Mouse (Mus musculus): Measurements from ENCODE around the gene Sel1l3.
A peak's percentile ranks its signal among the peaks of the same experiment; 100 is the strongest.

Gene Sel1l3

DNA sequence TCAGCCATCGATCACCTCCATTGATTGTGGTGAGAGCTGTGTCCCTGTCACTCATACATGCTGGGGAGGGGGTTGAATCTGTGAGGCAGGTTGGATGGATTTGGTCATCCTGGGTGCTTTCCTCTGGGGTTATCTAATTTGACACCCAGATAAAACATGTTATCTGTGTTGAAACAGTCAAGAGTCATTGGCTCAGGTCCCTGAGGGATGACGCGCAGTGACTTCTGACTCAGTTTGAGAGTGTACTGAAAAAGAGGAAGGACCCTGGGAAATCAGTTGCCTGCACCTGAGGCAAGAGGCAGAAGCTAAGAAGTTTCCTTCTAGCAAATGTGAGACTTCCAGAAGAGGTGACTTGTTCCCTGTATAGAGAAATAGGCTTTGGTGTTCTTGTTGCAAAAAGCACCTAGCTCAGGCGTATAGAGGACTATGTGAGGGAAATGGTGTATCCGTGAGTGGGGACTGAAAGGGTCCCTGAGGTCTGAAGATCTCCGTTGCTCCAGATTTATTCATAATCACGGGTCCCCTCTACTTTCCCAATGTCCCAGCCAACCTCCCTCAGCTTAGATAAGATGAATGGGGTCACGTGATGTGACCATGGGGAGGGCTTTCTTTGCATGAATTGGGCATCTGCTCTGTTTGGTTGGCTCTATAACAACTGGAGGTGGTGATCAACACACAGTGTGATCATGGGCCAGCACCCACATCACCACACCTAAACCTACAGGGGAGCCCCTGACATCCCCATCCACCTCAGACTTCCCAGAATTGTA, 73.4 kb downstream of the Sel1l3 start:
- DNase-seq: no peak

DNA sequence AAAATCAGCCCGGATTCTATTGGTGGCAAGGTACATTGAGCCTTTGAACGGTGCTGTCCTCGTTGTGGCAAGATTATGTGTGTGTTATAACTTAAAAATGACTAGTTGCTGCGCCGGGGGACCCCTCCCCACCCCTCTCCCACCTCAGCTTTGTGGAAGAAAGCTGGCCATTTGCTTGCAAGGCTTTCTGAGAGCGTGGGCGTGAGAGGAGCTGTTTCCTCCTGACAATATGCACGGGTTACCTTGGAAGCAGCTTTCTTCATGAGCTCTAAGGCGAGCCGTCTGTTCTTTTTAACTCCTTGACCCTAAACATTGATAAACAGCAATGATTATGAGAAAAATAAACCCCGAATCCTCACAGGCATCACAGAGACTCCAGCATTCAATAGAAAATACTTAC, 74.2 kb downstream of the Sel1l3 start:
- no peak for DNase-seq

DNA sequence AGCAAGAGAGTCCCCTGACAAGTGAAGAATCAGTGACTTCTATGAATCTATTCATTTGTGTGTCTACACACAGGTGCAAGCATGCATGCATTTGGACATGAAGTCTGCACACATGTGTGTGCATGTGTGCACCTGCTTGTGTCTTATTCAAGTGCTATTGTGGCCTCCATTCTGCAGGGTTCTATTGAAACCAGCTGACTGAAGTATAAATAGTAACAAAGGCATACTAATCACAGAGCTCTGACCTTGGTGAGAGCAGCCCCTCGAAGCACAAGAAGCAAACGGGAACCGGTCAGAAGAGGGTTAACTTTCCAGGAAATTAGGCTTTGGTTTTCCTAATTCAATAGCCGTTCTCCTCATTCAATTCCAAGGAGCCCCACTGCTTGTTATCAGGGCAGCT, 74.6 kb downstream of the Sel1l3 start:
- DNase-seq: no peak

DNA sequence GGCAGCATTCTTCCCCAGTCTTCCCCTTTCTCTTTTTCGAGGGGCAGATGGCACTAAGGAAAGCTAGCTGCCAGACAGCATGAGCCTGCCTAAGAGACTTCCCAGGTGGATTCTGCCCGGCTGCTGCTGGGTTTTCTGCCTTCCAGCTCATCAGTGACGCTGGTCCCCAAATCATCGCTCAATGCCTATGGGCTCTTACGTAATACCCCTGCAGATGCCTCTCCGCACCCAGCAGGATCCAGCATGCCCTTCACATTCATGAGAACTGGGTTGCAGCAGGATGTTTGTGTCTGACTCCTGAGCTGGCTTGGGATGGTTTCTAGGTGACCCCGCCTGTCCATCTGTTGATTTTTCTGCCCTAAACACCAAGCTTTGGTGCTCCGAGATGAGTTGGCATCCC, 75.7 kb downstream of the Sel1l3 start:
- peak; percentile 73 to 76 for DNase-seq

DNA sequence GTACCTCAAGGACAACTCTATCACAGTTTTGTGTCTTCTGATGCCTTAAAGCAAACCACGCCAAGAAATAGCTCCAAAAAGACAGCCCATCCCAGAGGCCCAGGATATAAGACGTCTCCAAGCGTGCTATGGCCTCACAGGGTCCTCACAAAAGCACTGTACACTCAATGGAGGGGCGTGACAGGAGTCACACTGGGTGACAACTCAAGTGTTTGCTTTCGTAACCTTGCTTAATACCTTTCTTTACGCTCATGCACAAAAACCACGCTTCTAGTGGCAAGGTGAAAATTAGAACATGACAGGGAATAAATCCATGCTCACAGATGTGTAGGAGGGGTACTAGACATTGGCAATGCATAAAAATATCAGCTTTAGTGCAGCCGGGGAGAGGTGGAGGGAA, 77.7 kb downstream of the Sel1l3 start:
- DNase-seq: no peak

DNA sequence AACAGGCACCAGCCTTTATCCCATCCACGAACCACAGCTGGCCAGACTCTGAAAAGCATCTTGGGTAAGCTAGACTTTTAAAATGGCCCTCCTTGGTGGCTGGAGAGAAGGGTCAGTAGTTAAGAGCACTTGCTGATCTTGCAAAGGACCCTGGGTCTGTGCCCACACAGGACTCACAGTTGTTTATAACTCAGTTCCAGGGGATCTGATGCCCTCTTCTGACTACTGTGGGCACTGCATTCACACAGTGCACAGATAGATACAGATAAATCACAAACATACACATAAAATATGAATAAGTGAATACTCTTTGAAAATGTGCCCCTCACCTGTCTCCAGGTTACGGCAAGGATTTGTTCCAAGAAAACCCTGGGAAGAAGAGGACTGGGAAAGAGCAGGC, 79.7 kb downstream of the Sel1l3 start:
- DNase-seq: peak; percentile 41 to 57

DNA sequence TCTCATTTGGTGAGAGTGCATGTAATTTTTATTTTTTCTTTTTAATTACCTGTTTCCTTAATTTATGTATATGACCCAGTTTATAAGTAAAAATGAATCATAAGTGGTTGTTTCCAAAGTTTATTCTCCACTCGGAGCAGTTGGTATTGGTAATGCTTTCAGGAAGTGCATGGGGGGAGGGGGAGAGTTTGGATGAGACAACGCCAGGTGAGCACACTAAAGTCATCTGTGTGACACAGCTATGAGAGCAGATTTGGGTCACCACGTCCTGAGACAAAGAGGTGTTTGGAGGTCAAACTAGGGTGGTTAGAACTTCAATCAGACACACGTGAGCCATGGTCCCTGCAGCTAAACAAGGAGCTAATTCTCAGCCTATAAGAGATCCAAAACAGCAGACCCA, 89.0 kb downstream of the Sel1l3 start:
- no peak for DNase-seq

DNA sequence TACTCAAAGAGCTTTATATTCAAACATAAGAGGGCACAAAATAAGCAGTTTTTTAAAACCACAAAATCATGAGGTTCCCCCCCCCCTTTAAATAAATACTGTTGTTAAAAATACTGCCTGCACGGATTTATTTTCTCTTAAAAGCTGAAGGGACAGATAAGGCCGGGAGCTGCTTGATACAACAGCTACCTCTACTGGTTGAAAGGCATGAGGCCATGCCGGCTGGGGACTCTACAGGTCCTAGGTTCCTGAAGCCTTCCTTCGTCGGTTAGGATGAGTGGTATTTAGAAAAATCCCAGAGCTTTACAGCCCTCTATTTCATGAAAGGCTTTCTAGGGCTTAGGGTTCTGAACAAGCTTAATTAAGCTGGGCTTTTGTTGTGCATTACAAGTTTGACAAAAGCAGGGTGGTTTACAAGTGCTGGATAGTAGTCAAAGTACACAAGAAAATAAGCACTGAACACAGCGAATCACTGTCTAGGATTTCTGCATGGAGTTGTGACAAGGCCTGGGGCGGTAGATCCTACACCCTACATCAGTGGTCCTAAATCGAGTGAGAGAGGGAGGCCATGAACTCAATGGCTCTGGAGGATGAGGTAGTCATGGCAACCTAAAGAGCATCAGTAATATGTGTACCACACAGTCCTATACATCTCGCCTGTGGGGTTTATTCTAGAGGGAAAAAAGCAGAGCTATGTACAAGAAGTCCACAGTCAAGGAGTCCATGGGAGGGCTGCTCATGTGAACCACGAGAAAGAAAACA, 90.0 kb downstream of the Sel1l3 start:
- DNase-seq: peak; percentile 79 to 83

DNA sequence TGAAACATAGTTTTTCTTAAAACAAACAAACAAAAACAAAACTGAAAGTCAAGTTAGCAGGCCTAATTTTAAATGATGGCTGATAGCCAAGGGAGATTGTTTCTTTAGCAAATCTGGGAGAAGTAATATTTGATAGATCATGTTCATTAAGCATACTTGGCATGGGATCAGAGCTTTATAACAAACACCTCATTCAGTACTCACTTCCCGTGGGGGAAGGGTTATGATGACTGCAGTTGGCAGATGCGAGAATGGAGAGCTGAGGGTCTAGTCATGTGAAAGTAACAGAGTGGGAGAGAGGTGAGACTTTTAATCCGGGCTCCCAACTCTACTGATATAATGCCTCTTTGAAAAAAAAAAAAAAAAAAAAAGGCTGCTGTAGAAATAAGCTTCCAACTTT, 94.0 kb downstream of the Sel1l3 start:
- DNase-seq: peak in 1 of 2 experiments; percentile 32

DNA sequence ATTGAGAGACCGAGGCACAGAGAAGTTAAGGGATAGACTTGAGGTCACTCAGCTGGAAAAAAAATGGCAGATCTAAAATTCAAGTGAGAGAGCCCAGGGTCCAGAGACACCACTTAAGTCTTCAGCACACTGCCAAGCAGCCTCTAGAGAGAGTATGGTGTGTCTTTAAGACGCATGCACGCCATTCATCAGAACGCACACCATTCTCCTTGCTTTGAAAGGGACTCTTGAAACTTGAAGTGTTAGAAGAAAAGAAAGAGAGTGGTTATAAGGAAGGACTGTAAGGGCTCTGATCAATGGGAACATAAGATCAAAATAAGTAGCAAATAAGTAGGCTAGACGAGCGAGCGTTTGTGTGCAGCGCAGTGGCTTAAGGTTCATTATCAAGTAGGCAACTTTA, 95.5 kb downstream of the Sel1l3 start:
- no peak for DNase-seq

DNA sequence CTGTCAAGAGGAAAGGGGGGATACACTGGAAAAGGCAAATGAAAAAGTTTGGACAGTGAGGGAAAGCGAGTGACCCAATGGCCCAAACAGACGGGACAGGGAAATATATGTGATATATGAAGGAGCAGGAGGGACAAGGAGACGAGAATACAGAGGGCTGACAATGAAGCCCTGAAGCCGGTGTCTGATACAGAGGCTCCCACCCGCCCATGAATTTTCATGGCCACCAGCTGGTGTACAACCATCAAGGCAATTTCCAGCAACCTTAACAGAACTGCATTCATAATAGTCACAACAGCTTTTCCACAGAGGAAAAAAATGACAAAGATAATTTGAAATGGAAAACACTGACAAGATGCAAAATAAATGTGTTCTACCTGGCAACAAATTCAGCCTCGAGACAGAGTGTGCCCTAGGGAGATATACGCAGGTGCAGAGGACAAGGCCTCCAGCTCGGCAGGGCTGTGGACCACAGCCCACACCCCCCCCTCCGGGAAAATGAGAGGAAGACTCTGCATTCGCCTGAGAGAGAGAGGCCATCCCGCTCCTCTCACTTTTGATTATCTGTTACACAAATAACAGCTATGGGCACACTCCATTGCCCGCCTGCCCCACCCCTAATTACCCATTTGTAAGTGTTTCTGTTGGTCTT, 99.0 kb downstream of the Sel1l3 start:
- DNase-seq: no peak

DNA sequence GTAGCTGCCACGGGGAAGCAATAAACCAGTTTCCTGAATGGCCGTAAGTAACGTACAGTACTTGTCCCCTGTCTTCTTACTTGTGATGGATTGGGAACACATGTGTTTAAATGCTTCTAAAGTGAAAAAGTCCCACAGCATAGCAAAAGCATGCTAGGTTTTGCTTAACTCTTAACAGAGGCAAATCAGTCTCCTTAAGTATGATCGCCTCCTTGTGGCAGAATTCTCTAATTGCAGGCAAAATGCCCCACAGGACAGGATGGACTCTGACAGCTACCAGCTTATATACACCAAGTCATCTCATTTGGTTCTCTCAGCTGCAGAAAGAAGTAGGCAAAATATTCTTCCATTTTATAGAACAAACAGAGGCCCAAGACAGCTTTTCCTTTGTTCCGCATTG, 100.8 kb downstream of the Sel1l3 start:
- peak in 1 of 2 experiments; percentile 46 for DNase-seq

DNA sequence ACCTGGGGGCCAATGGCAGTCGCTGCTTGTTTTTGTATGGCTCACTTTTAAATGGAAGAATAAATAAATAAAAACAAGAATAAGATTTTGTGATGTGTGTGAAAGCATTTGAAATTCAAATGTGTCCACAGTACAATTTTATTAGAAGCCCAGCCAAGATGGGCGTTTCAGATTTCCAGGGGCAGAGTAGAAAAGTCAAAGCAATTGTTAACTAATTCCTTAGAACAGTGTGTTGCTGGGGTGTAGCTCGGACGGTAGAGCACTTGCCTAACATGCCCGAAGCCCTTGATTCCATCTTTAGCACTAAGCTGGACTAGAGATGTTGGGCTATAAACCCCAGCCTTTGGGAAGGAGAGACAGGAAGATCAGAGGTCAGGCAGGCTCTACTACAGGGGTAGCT, 102.7 kb downstream of the Sel1l3 start:
- DNase-seq: no peak

DNA sequence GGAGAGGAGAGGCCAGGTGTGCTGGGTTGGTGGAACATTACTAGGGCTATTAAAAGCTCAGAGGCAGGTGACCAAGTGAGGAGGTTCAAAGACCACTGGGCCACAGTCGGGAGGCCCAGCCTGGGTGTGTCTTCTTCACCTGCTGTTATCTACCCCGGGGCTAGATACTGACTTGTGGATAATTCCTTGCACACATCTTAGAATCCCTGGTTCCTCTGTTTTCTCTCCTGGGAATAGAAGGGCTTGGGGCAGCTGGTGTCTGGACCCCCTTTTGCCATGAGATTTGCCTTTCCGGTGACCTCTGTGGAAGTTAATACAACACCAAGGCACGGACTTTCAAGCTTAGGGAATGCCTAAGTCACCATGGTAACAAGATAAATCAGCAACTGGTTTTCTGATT, 103.5 kb downstream of the Sel1l3 start:
- DNase-seq: no peak

DNA sequence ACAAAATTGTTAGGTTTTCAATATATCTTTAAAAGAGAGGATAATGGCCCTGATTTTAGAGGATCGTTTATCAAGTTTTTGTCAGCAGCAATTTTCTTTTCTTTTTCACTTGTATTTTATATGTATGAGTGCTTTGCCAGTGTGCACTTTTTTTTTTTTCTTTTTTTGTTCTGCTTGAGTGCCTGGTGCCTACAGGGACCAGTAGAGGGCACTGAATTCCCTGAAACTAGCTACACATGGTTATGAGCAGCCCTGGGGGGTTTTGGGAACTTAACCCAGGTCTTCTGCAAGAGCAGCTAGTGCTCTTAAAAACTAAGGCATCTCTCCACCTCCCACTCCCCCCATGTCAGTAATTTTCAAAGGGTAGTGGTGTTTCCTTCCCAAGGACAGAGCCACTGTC, 105.1 kb downstream of the Sel1l3 start:
- DNase-seq: peak in 1 of 2 experiments; percentile 31

DNA sequence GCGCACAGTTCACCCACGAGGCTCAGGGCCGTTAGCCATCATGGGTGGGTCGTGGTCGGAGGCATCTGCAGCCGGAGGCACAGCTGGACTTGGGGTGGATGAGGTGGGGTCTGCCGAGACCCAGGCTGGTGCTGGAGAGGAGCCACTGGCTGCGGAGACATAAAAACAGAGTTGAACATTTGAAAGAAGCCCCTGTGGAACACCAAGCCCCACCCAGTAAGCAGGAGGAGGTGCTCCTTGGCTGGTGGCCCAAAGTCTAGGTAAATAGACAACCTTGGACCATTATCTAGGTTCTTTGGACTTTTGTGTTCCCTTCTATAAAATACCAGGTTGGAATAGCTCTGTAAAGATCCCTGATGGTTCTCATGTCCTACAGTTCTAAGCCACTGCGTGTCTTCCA, 105.7 kb downstream of the Sel1l3 start:
- no peak for DNase-seq

DNA sequence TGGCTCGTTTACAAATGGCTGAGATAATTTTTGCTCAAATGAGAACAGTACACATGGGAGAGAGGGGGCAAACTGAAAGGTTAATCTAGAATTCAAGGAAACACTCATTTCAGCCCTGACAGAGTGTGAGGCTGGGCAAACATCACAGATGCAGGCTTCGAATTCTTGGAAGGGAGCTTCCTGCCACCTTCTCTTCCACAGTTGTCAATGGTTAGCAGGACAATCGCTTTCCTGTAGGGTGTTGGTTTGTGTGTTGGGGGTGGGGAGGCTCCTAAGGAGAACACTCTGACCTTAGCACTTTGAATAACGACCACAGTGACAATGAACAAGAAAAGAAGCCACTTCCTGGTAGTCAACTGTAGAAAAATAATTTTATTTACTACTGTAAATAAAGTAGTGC, 107.0 kb downstream of the Sel1l3 start:
- DNase-seq: no peak

DNA sequence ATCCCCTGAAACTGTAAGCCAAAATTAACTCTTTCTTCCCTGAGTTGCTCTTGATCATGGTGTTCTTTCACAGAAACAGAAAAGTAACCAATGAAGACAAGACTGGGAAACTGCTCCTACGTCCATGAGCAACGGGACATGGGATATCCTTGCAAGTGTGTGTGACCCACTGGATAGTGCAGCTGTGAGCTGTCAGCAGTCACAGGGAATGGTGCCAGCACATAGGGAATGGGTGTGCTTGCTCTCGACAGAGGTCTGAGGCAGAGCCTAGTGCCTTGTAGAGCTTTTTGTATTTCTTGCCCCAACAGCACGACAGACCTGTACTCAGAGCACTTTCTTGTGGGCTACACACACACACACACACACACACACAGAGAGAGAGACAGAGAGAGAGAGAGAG, 107.6 kb downstream of the Sel1l3 start:
- DNase-seq: peak; percentile 34 to 49

DNA sequence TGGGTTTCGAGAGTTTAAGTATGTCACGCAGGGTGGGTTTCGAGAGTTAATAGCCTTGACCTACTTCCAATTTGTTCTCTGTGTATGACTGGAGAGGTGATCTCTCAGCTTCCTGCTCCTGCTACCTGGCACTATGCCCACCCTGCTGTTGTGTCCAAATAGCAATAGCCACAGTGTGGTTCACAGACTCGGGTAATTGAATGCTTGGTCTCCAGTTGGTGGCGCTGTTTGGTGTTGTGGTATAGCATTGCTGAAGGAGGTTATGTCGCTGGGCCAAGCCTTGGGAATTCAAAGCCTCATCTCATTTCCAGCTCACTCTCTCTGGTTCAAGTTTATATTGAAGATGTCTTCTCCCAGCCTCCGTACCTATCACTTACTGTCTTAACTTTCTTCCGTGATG, 108.0 kb downstream of the Sel1l3 start:
- DNase-seq: peak; percentile 94 to 96

DNA sequence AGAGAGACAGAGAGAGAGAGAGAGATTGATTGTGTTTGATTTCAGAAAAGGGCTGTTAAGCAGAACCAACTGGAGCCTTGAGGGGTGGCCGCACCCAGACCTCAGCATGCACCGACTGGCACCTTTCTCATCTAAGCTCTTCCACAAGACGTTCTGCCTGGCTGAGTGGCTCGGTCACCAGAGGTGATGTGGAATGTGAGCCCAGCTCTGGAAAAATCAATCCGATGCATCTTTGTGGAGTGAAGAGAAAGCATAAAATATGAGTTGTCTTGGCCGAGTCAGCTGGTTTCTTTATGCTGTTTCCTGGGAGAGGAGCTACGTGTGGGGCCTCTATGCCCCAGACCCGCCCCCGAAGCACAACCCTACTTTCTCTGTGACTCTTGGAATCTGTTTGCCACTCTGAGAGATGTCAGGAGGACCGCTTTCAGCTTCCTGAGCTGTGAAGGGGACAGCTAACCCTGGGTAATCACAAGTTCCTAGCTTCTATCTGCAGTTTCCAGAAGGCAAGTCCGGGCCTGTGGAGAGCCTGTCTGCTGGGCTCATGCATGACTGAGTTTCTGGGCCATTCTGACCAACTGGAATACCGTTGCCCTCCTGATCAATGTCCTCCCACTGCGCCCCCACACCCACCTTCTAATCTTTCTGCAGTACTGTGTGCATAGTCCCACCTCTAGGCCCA, 109.4 kb downstream of the Sel1l3 start:
- peak; percentile 72 to 73 for DNase-seq

DNA sequence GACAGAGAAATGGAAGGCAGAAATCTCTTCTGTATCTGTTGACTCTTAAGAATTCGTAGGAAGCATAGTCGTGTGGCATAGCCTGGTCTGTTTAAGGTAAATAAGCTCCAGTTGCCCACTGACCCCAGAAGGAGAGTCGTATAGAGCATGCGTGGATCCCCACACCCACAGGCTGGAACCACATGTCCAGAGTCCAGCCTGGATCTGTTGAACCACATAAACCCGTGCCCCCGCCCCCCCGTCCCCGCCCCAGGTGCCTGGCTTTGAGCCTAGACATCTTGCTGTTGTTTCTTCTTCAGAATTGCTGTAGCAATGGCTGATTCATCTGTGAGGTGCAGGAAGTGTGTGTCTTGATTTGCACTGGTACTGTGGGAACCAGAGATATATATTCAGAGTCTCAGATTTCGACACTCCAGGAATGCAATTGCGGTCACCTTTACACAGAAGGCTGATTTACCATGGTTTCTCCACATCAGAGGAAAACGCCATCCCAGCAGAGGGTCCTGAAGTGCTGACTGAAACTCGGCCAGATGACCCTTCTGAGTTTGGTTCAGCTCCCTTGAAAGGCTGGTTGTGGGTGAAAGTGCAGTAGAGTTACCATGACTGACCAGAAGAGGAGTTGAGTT, 111.8 kb downstream of the Sel1l3 start:
- DNase-seq: peak; percentile 51 to 53

DNA sequence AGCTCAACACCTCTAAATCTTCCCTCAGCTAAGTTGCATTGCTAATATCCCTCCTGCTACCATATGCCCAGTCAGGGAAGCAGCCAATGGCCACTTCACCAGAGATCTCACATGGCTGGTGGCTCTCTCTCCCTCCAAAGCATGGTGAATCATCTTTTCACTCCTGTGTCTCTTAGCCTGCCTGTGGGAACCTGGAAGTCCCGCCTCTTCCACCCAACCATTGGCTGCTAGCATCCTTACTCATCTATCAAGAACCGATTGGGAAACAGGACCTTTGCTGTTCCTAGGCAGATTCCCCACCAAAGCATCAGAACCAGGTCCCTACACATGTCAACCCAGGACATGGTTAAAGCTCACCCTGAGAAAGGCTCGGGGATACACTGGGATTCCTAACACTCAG, 122.4 kb downstream of the Sel1l3 start:
- DNase-seq: no peak

DNA sequence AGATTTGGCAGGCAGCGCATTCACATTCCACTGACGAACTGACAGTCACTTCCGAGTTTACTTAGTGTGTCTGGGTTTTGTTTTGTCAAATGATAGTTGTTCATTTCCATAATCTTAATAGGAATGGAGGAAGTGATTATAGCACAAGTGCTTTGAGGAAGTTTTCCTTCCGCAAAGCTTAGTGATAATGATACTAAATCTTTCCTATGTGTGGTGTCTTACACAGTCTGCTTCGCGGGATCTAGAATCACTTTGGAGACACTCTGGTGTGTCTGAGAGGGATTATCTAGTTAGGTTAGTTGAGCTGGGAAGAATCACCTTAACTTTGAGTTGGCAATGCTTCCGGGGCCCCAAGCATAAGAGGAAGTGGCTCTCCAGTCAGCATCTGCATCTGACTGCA, 126.3 kb downstream of the Sel1l3 start:
- DNase-seq: no peak

All from cerebellum, postnatal 10 days (tissue).